Mouse (Mus musculus): ENCODE measurements at regions not wholly inside any gene's neighbourhood (a gene's known extent, or its start where the extent isn't known, plus 50 kb on each side); places are given as distances from the start of the nearest gene placed in this dataset.
A peak's percentile ranks its signal among the peaks of the same experiment; 100 is the strongest.

- no peak for ATAC-seq (ENCODE audit: insufficient read depth, low FRiP score)
- WGBS = 73% methylated on average over 15 of the region's 15 CpGs
- H3K4me3 ChIP-seq (replicated peaks; ENCODE audit: low read length) = no peak overlapping the region
- H3K4me1 ChIP-seq (ENCODE audit: control insufficient read depth, insufficient read depth, low read length) = no peaks in the 10 kb centered on the region
- no peaks in the 10 kb centered on the region for H3K36me3 ChIP-seq (ENCODE audit: control insufficient read depth, insufficient read depth, low read length)
- H3K9ac ChIP-seq (ENCODE audit: low read length) = no peak overlapping the region
- H3K9me3 ChIP-seq (replicated peaks; ENCODE audit: control insufficient read depth, low read length) = no peaks in the 10 kb centered on the region
- no peak overlapping the region for H3K4me2 ChIP-seq (ENCODE audit: low read depth, low read length)
- H3K27me3 ChIP-seq (ENCODE audit: control insufficient read depth, insufficient read depth, low read length) = no peaks in the 10 kb centered on the region
- no peak overlapping the region for H3K27ac ChIP-seq (ENCODE audit: low read length)
Observed at GRCm38 (mm10) chr15:50246418-50247186, 3638.1 kb upstream of the Gm7489 start.

GRCm38 (mm10) chr15:50260057-50260456, 3624.6 kb upstream of the Gm7489 start:
- Histone ChIP-seq H3K4me3 (replicated peaks; ENCODE audit: low read length) (no peak overlapping the region), H3K9me3 (replicated peaks; ENCODE audit: control insufficient read depth, low read length) (no peaks in the 10 kb centered on the region), H3K36me3 (ENCODE audit: control insufficient read depth, insufficient read depth, low read length) (no peaks in the 10 kb centered on the region), H3K4me1 (ENCODE audit: control insufficient read depth, insufficient read depth, low read length) (no peaks in the 10 kb centered on the region), H3K27ac (ENCODE audit: low read length) (no peak overlapping the region), H3K9ac (ENCODE audit: low read length) (no peak overlapping the region), H3K4me2 (ENCODE audit: low read depth, low read length) (no peak overlapping the region), H3K27me3 (ENCODE audit: control insufficient read depth, insufficient read depth, low read length) (no peaks in the 10 kb centered on the region)
- 76% methylated on average over 2 of the region's 2 CpGs for WGBS
- ATAC-seq (ENCODE audit: insufficient read depth, low FRiP score) = no peak

GRCm38 (mm10) chr15:50261245-50261872, 3623.3 kb upstream of the Gm7489 start:
- no peak overlapping the region for H3K27ac ChIP-seq (ENCODE audit: low read length)
- H3K9ac ChIP-seq (ENCODE audit: low read length) = no peak overlapping the region
- no peaks in the 10 kb centered on the region for H3K27me3 ChIP-seq (ENCODE audit: control insufficient read depth, insufficient read depth, low read length)
- no peaks in the 10 kb centered on the region for H3K36me3 ChIP-seq (ENCODE audit: control insufficient read depth, insufficient read depth, low read length)
- no peak overlapping the region for H3K4me3 ChIP-seq (replicated peaks; ENCODE audit: low read length)
- no peak for ATAC-seq (ENCODE audit: insufficient read depth, low FRiP score)
- H3K9me3 ChIP-seq (replicated peaks; ENCODE audit: control insufficient read depth, low read length) = no peaks in the 10 kb centered on the region
- 69% methylated on average over 8 of the region's 8 CpGs for WGBS
- no peak overlapping the region for H3K4me2 ChIP-seq (ENCODE audit: low read depth, low read length)
- H3K4me1 ChIP-seq (ENCODE audit: control insufficient read depth, insufficient read depth, low read length) = no peaks in the 10 kb centered on the region

GRCm38 (mm10) chr15:50267542-50267941, 3617.2 kb upstream of the Gm7489 start:
- no peaks in the 10 kb centered on the region for H3K9me3 ChIP-seq (replicated peaks; ENCODE audit: control insufficient read depth, low read length)
- H3K27me3 ChIP-seq (ENCODE audit: control insufficient read depth, insufficient read depth, low read length) = no peaks in the 10 kb centered on the region
- WGBS = 35% methylated on average over 1 of the region's 1 CpGs
- no peak overlapping the region for H3K9ac ChIP-seq (ENCODE audit: low read length)
- no peak overlapping the region for H3K4me2 ChIP-seq (ENCODE audit: low read depth, low read length)
- ATAC-seq (ENCODE audit: insufficient read depth, low FRiP score) = peak; percentile 77
- no peaks in the 10 kb centered on the region for H3K36me3 ChIP-seq (ENCODE audit: control insufficient read depth, insufficient read depth, low read length)
- no peak overlapping the region for H3K4me3 ChIP-seq (replicated peaks; ENCODE audit: low read length)
- H3K27ac ChIP-seq (ENCODE audit: low read length) = 0 out of 2 replicates have a peak overlapping the region, but pooled peaks have one; percentile 19
- H3K4me1 ChIP-seq (ENCODE audit: control insufficient read depth, insufficient read depth, low read length) = peaks cover 3% of the 10 kb centered on the region; the same call in 1 of the 2 replicates

- Histone ChIP-seq H3K4me3 (replicated peaks; ENCODE audit: low read length) (no peak overlapping the region), H3K36me3 (ENCODE audit: control insufficient read depth, insufficient read depth, low read length) (no peaks in the 10 kb centered on the region), H3K27me3 (ENCODE audit: control insufficient read depth, insufficient read depth, low read length) (no peaks in the 10 kb centered on the region), H3K4me2 (ENCODE audit: low read depth, low read length) (no peak overlapping the region), H3K4me1 (ENCODE audit: control insufficient read depth, insufficient read depth, low read length) (peaks cover 3% of the 10 kb centered on the region; the same call in 1 of the 2 replicates), H3K27ac (ENCODE audit: low read length) (no peak overlapping the region), H3K9me3 (replicated peaks; ENCODE audit: control insufficient read depth, low read length) (no peaks in the 10 kb centered on the region), H3K9ac (ENCODE audit: low read length) (no peak overlapping the region)
- no peak for ATAC-seq (ENCODE audit: insufficient read depth, low FRiP score)
Observed at GRCm38 (mm10) chr15:50271646-50272045, 3613.1 kb upstream of the Gm7489 start.

DNA sequence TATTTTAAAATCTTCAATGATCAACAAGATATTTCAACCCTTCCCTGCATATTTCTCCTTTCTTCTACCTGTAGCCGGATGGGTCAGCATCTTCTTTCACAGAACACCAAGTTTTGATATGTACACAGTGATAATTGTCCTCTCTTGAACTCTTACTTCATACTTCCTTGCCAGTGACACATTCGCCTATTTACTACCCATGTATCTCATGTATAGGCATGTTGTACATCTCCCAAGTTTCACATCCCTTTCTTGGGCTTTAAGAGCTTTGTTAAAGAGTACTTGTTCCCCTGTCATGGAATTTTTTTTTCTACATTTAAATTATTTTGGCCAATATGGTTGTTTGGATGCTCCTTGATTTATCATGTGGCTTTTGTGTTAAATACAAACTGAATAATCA, 3602.1 kb upstream of the Gm7489 start:
- Histone ChIP-seq H3K4me2 (ENCODE audit: low read depth, low read length) (no peak overlapping the region), H3K27ac (ENCODE audit: low read length) (no peak overlapping the region), H3K4me1 (ENCODE audit: control insufficient read depth, insufficient read depth, low read length) (no peaks in the 10 kb centered on the region), H3K4me3 (replicated peaks; ENCODE audit: low read length) (no peak overlapping the region), H3K9ac (ENCODE audit: low read length) (no peak overlapping the region), H3K9me3 (replicated peaks; ENCODE audit: control insufficient read depth, low read length) (no peaks in the 10 kb centered on the region), H3K27me3 (ENCODE audit: control insufficient read depth, insufficient read depth, low read length) (no peaks in the 10 kb centered on the region), H3K36me3 (ENCODE audit: control insufficient read depth, insufficient read depth, low read length) (no peaks in the 10 kb centered on the region)
- no peak for ATAC-seq (ENCODE audit: insufficient read depth, low FRiP score)
- WGBS = 79% methylated on average over 2 of the region's 2 CpGs

DNA sequence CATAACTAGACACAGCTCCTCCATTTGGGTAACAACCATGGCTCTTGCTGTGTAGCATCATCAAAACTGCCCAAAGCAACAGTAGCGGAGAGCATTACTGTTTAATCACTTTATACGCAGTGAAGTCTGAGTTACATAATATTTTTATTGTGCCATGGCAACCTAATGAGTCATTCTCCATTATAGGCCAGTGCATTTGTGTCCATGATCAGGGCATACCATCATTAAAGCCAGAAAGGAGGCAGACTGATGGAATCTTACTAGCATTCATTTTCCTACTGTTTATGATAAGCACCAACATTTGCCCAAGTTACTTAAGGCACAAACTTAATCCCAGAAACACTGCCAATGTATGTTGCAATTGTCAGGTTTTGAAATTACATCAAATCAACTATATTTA, 3601.2 kb upstream of the Gm7489 start:
- Histone ChIP-seq H3K27ac (ENCODE audit: low read length) (no peak overlapping the region), H3K4me2 (ENCODE audit: low read depth, low read length) (no peak overlapping the region), H3K36me3 (ENCODE audit: control insufficient read depth, insufficient read depth, low read length) (no peaks in the 10 kb centered on the region), H3K9ac (ENCODE audit: low read length) (no peak overlapping the region), H3K9me3 (replicated peaks; ENCODE audit: control insufficient read depth, low read length) (no peaks in the 10 kb centered on the region), H3K27me3 (ENCODE audit: control insufficient read depth, insufficient read depth, low read length) (no peaks in the 10 kb centered on the region), H3K4me1 (ENCODE audit: control insufficient read depth, insufficient read depth, low read length) (no peaks in the 10 kb centered on the region), H3K4me3 (replicated peaks; ENCODE audit: low read length) (no peak overlapping the region)
- 83% methylated on average over 2 of the region's 2 CpGs for WGBS
- no peak for ATAC-seq (ENCODE audit: insufficient read depth, low FRiP score)

GRCm38 (mm10) chr15:50301831-50302230, 3582.9 kb upstream of the Gm7489 start:
- H3K4me2 ChIP-seq (ENCODE audit: low read depth, low read length) = no peak overlapping the region
- no peak overlapping the region for H3K9ac ChIP-seq (ENCODE audit: low read length)
- no peaks in the 10 kb centered on the region for H3K36me3 ChIP-seq (ENCODE audit: control insufficient read depth, insufficient read depth, low read length)
- 82% methylated on average over 3 of the region's 3 CpGs for WGBS
- H3K4me1 ChIP-seq (ENCODE audit: control insufficient read depth, insufficient read depth, low read length) = no peaks in the 10 kb centered on the region
- no peaks in the 10 kb centered on the region for H3K9me3 ChIP-seq (replicated peaks; ENCODE audit: control insufficient read depth, low read length)
- ATAC-seq (ENCODE audit: insufficient read depth, low FRiP score) = no peak
- no peak overlapping the region for H3K4me3 ChIP-seq (replicated peaks; ENCODE audit: low read length)
- no peak overlapping the region for H3K27ac ChIP-seq (ENCODE audit: low read length)
- H3K27me3 ChIP-seq (ENCODE audit: control insufficient read depth, insufficient read depth, low read length) = no peaks in the 10 kb centered on the region

GRCm38 (mm10) chr15:50304085-50304484, 3580.6 kb upstream of the Gm7489 start:
- no peak for ATAC-seq (ENCODE audit: insufficient read depth, low FRiP score)
- H3K36me3 ChIP-seq (ENCODE audit: control insufficient read depth, insufficient read depth, low read length) = no peaks in the 10 kb centered on the region
- no peak overlapping the region for H3K27ac ChIP-seq (ENCODE audit: low read length)
- H3K4me1 ChIP-seq (ENCODE audit: control insufficient read depth, insufficient read depth, low read length) = no peaks in the 10 kb centered on the region
- no peak overlapping the region for H3K9ac ChIP-seq (ENCODE audit: low read length)
- H3K4me2 ChIP-seq (ENCODE audit: low read depth, low read length) = no peak overlapping the region
- H3K27me3 ChIP-seq (ENCODE audit: control insufficient read depth, insufficient read depth, low read length) = no peaks in the 10 kb centered on the region
- 74% methylated on average over 4 of the region's 4 CpGs for WGBS
- H3K4me3 ChIP-seq (replicated peaks; ENCODE audit: low read length) = no peak overlapping the region
- no peaks in the 10 kb centered on the region for H3K9me3 ChIP-seq (replicated peaks; ENCODE audit: control insufficient read depth, low read length)

Measured in stomach, embryonic 16.5 days (tissue).